Mouse (Mus musculus): ENCODE results near the gene Atp6v0a1.

- TF ChIP-seq CTCF (IDR thresholded peaks at IDR 0.05; ENCODE audit: low read depth, low read length) (no peak), EP300 (IDR thresholded peaks at IDR 0.05; ENCODE audit: insufficient read depth, low read depth, low read length) (no peak)
These were observed 34.0 kb upstream of the Atp6v0a1 start for GRCm38 (mm10) chr11:100975241-100975640.
